Mouse (Mus musculus) lung, postnatal 25 days (tissue): ENCODE data around the gene Ccdc141.

Source experiments
- DNase-seq: peaks from one replicate; pipeline ENCODE4 v3.0.0; 2022; ENCODE audit warnings: low spot score

The Ccdc141 gene

GRCm38 (mm10) chr2:76977650-76978049, 192.8 kb downstream of the Ccdc141 start:
- DNase-seq, result no peak

GRCm38 (mm10) chr2:76972051-76972450, 198.4 kb downstream of the Ccdc141 start:
- no peak for DNase-seq

GRCm38 (mm10) chr2:76971069-76971468, 199.4 kb downstream of the Ccdc141 start:
- DNase-seq, result no peak

- DNase-seq, result no peak
Observed at GRCm38 (mm10) chr2:76970669-76971068, 199.8 kb downstream of the Ccdc141 start.

GRCm38 (mm10) chr2:76970204-76970603, 200.2 kb downstream of the Ccdc141 start:
- no peak for DNase-seq

- no peak for DNase-seq
Observed at GRCm38 (mm10) chr2:76969637-76970036, 200.8 kb downstream of the Ccdc141 start.

GRCm38 (mm10) chr2:76968919-76969318, 201.5 kb downstream of the Ccdc141 start:
- DNase-seq, result peak; percentile 71

- no peak for DNase-seq
Observed at GRCm38 (mm10) chr2:76966582-76966981, 203.9 kb downstream of the Ccdc141 start.

GRCm38 (mm10) chr2:76966013-76966412, 204.4 kb downstream of the Ccdc141 start:
- no peak for DNase-seq

GRCm38 (mm10) chr2:76965542-76965941, 204.9 kb downstream of the Ccdc141 start:
- no peak for DNase-seq

- peak; percentile 41 for DNase-seq
Observed at GRCm38 (mm10) chr2:76962045-76962432, 208.4 kb downstream of the Ccdc141 start.

GRCm38 (mm10) chr2:76961420-76962044, 208.9 kb downstream of the Ccdc141 start:
- no peak for DNase-seq
